Mouse (Mus musculus) frontal cortex, adult 2 months (tissue): Measurements from ENCODE around the gene Ddx41. TPM values are rescaled to one million over a fixed set of nuclear protein-coding genes. Genes with fewer than 3 reads are reported as not detected.

Experiments
- DNase-seq, 2 experiments: peaks; one replicate each; pipeline ENCODE4 v3.0.0; 2022; ENCODE audit warnings: low spot score in 1 of 2; ENCODE audit errors: extremely low spot score in 1 of 2
- polyA plus RNA-seq: library from polyadenylated mRNA; depleted of rRNA; stranded (reverse); fragments of >200 nt; gene quantifications from 2 replicates; pipeline ENCODE4 v1.2.3, GENCODE M21; 2012

The Ddx41 gene
- polyA plus RNA-seq, 1 experiment, result 92.8 TPM

- DNase-seq, result no peak
Measured at GRCm38 (mm10) chr13:55510668-55511491, 25.6 kb downstream of the Ddx41 start.

- DNase-seq, result no peak
Measured at GRCm38 (mm10) chr13:55510332-55510667, 26.2 kb downstream of the Ddx41 start.

GRCm38 (mm10) chr13:55508531-55508930, 27.9 kb downstream of the Ddx41 start:
- DNase-seq, result no peak

GRCm38 (mm10) chr13:55507877-55508276, 28.6 kb downstream of the Ddx41 start:
- DNase-seq, result no peak

GRCm38 (mm10) chr13:55506697-55507096, 29.8 kb downstream of the Ddx41 start:
- peak in 1 of 2 experiments; percentile 41 for DNase-seq

GRCm38 (mm10) chr13:55505810-55506209, 30.6 kb downstream of the Ddx41 start:
- DNase-seq, result no peak

- no peak for DNase-seq
Measured at GRCm38 (mm10) chr13:55504390-55504789, 32.1 kb downstream of the Ddx41 start.

GRCm38 (mm10) chr13:55502405-55502804, 34.1 kb downstream of the Ddx41 start:
- no peak for DNase-seq

- DNase-seq, result no peak
Measured at GRCm38 (mm10) chr13:55500575-55500974, 35.9 kb downstream of the Ddx41 start.

- DNase-seq, result no peak
Measured at GRCm38 (mm10) chr13:55498906-55499305, 37.6 kb downstream of the Ddx41 start.

- DNase-seq, result no peak
Measured at GRCm38 (mm10) chr13:55496661-55497060, 39.8 kb downstream of the Ddx41 start.

- no peak for DNase-seq
Measured at GRCm38 (mm10) chr13:55495702-55496101, 40.8 kb downstream of the Ddx41 start.

- no peak for DNase-seq
Measured at GRCm38 (mm10) chr13:55494883-55495621, 41.4 kb downstream of the Ddx41 start.

- DNase-seq, result no peak
Measured at GRCm38 (mm10) chr13:55494257-55494656, 42.2 kb downstream of the Ddx41 start.

GRCm38 (mm10) chr13:55487578-55488498, 48.6 kb downstream of the Ddx41 start, which contains the start of gene Dbn1:
Gene Dbn1, minus strand, starts transcription at chr13:55488111.
- peak in 1 of 2 experiments; percentile 62 for DNase-seq

GRCm38 (mm10) chr13:55486916-55487577, 49.4 kb downstream of the Ddx41 start:
- peak in 1 of 2 experiments; percentile 42 for DNase-seq

- DNase-seq, result no peak
Measured at GRCm38 (mm10) chr13:55486029-55486794, 50.2 kb downstream of the Ddx41 start.

- DNase-seq, result no peak
Measured at GRCm38 (mm10) chr13:55484520-55485088, 51.9 kb downstream of the Ddx41 start.

- peak; percentile 95 to 96 for DNase-seq
Measured at GRCm38 (mm10) chr13:55483593-55483992, 52.9 kb downstream of the Ddx41 start.
